Mouse (Mus musculus) liver, embryonic 15.5 days (tissue): Measurements from ENCODE around the gene Pin1rt1. TPM values are rescaled to one million over a fixed set of nuclear protein-coding genes. Genes with fewer than 3 reads are reported as not detected.

ENCODE experiments used
- ATAC-seq: fragments of 200-750 bp; cut with Nextera tagmentation; 2 replicates; pipeline ENCODE4 v1.8.0; 2017; ENCODE audit warnings: moderate number of reproducible peaks, mild to moderate bottlenecking, moderate library complexity; ENCODE audit not compliant: insufficient read depth
- H3K27ac ChIP-seq: fragments of 300-500 bp; sonication (generic); replicated peaks from 2 replicates; pipeline ENCODE4 v1.5.1; 2015; ENCODE audit warnings: mild to moderate bottlenecking, inconsistent platforms
- H3K27me3 ChIP-seq: fragments of 300-500 bp; sonication (generic); 2 replicates; pipeline ENCODE4 v1.6.1; 2015; ENCODE audit warnings: mild to moderate bottlenecking, inconsistent platforms
- H3K36me3 ChIP-seq: fragments of 300-500 bp; sonication (generic); replicated peaks from 2 replicates; pipeline ENCODE4 v1.6.1; 2015; ENCODE audit warnings: moderate library complexity, mild to moderate bottlenecking, inconsistent platforms
- H3K4me1 ChIP-seq: fragments of 300-500 bp; sonication (generic); replicated peaks from 2 replicates; pipeline ENCODE4 v1.6.1; 2015; ENCODE audit warnings: inconsistent platforms
- H3K4me2 ChIP-seq: fragments of 300-500 bp; sonication (generic); 2 replicates; pipeline ENCODE4 v1.6.1; 2015; ENCODE audit warnings: moderate library complexity, mild to moderate bottlenecking, inconsistent platforms
- H3K4me3 ChIP-seq: fragments of 300-500 bp; sonication (generic); replicated peaks from 2 replicates; pipeline ENCODE4 v1.5.1; 2015; ENCODE audit warnings: mild to moderate bottlenecking, inconsistent platforms
- H3K9ac ChIP-seq: fragments of 300-500 bp; sonication (generic); 2 replicates; pipeline ENCODE4 v1.6.1; 2015; ENCODE audit warnings: moderate library complexity, mild to moderate bottlenecking, inconsistent platforms
- H3K9me3 ChIP-seq: fragments of 300-500 bp; sonication (generic); replicated peaks from 2 replicates; pipeline ENCODE4 v1.6.1; 2016; ENCODE audit warnings: inconsistent platforms
- WGBS: fragments of 180-500 bp; shearing (Covaris S2); methylation state at CpG from one replicate; pipeline ENCODE4 v1.1.7; 2015; ENCODE audit warnings: mixed read lengths; ENCODE audit not compliant: insufficient replicate concordance; 5-methylcytosine and 5-hydroxymethylcytosine counted together
- polyA plus RNA-seq: library from polyadenylated mRNA; unstranded; fragments of >200 nt; fragmentation: Nextera tagmentation; extraction: Ambion mirVana; gene quantifications from 2 replicates; pipeline ENCODE4 v1.2.1, GENCODE M21; 2015

Gene Pin1rt1
- polyA plus RNA-seq, 1 experiment from 2014 or later: not detected

GRCm38 (mm10) chr2:104714254-104714691 is 1.9 kb downstream of the Pin1rt1 start:
- Histone ChIP-seq H3K4me3 (no peak overlapping the region), H3K27me3 (peaks cover 46% of the 10 kb centered on the region), H3K27ac (no peak overlapping the region), H3K4me1 (peaks cover 6% of the 10 kb centered on the region; the same call in 1 of the 2 replicates), H3K36me3 (no peaks in the 10 kb centered on the region), H3K9me3 (no peaks in the 10 kb centered on the region), H3K4me2 (no peak overlapping the region), H3K9ac (no peak overlapping the region)
- no peak for ATAC-seq
- 63% methylated on average over 15 of the region's 15 CpGs for WGBS

GRCm38 (mm10) chr2:104712486-104712809 is 3.7 kb downstream of the Pin1rt1 start:
- no peaks in the 10 kb centered on the region for H3K9me3 ChIP-seq
- H3K27ac ChIP-seq: no peak overlapping the region
- H3K4me3 ChIP-seq: peak overlapping the region; percentile 66
- H3K36me3 ChIP-seq: no peaks in the 10 kb centered on the region
- H3K27me3 ChIP-seq: peaks cover 46% of the 10 kb centered on the region
- peak overlapping the region; percentile 74 for H3K4me2 ChIP-seq
- WGBS: 6% methylated on average over 7 of the region's 7 CpGs
- peaks cover 6% of the 10 kb centered on the region; the same call in 1 of the 2 replicates for H3K4me1 ChIP-seq
- ATAC-seq: no peak
- H3K9ac ChIP-seq: peak overlapping the region; percentile 43

GRCm38 (mm10) chr2:104711585-104712485 is 4.3 kb downstream of the Pin1rt1 start, which contains the start of gene Tcp11l1:
Gene Tcp11l1, minus strand, starts transcription at chr2:104712169.
- ATAC-seq: peak; percentile 66
- Histone ChIP-seq H3K4me3 (peak within 1 kb of the TSS; percentile 66), H3K27me3 (peaks cover 46% of the 10 kb centered on the region), H3K4me1 (0 out of 2 replicates have a peak, but pooled peaks cover 6% of the 10 kb centered on the region), H3K27ac (no peak within 1 kb of the TSS), H3K36me3 (no peaks in the 10 kb centered on the region), H3K9me3 (no peaks in the 10 kb centered on the region), H3K9ac (peak within 1 kb of the TSS; percentile 43), H3K4me2 (peak within 1 kb of the TSS; percentile 74)
- under 1% methylated on average over 94 of the region's 99 CpGs for WGBS

GRCm38 (mm10) chr2:104710670-104711370 is 5.4 kb downstream of the Pin1rt1 start:
- H3K27me3 ChIP-seq: peaks cover 46% of the 10 kb centered on the region
- H3K4me2 ChIP-seq: peak overlapping the region; percentile 74
- 15% methylated on average over 6 of the region's 6 CpGs for WGBS
- H3K36me3 ChIP-seq: no peaks in the 10 kb centered on the region
- no peak for ATAC-seq
- no peaks in the 10 kb centered on the region for H3K9me3 ChIP-seq
- no peak overlapping the region for H3K27ac ChIP-seq
- H3K4me3 ChIP-seq: peak overlapping the region; percentile 66; the same call in 1 of the 2 replicates
- 0 out of 2 replicates have a peak, but pooled peaks cover 6% of the 10 kb centered on the region for H3K4me1 ChIP-seq
- H3K9ac ChIP-seq: no peak overlapping the region

GRCm38 (mm10) chr2:104709786-104710337 is 6.3 kb downstream of the Pin1rt1 start:
- Histone ChIP-seq H3K4me3 (no peak overlapping the region), H3K9me3 (no peaks in the 10 kb centered on the region), H3K9ac (no peak overlapping the region), H3K27me3 (peaks cover 46% of the 10 kb centered on the region), H3K27ac (no peak overlapping the region), H3K4me2 (no peak overlapping the region), H3K36me3 (no peaks in the 10 kb centered on the region), H3K4me1 (0 out of 2 replicates have a peak, but pooled peaks cover 6% of the 10 kb centered on the region)
- 44% methylated on average over 6 of the region's 6 CpGs for WGBS
- no peak for ATAC-seq

- no peak overlapping the region for H3K27ac ChIP-seq
- H3K4me2 ChIP-seq: no peak overlapping the region
- ATAC-seq: no peak
- H3K4me3 ChIP-seq: no peak overlapping the region
- H3K36me3 ChIP-seq: no peaks in the 10 kb centered on the region
- H3K4me1 ChIP-seq: no peaks in the 10 kb centered on the region; the same call in 1 of the 2 replicates
- peaks cover under 1% of the 10 kb centered on the region; the same call in 1 of the 2 replicates for H3K27me3 ChIP-seq
- WGBS: 63% methylated on average over 3 of the region's 3 CpGs
- no peaks in the 10 kb centered on the region for H3K9me3 ChIP-seq
- no peak overlapping the region for H3K9ac ChIP-seq
Observed at GRCm38 (mm10) chr2:104704355-104704754, 11.8 kb downstream of the Pin1rt1 start.

GRCm38 (mm10) chr2:104703158-104703557 is 13.0 kb downstream of the Pin1rt1 start:
- no peak overlapping the region for H3K27ac ChIP-seq
- no peak overlapping the region for H3K4me3 ChIP-seq
- no peaks in the 10 kb centered on the region; the same call in 1 of the 2 replicates for H3K4me1 ChIP-seq
- no peaks in the 10 kb centered on the region for H3K9me3 ChIP-seq
- WGBS: 60% methylated on average over 3 of the region's 3 CpGs
- H3K36me3 ChIP-seq: no peaks in the 10 kb centered on the region
- no peak for ATAC-seq
- no peak overlapping the region for H3K9ac ChIP-seq
- no peaks in the 10 kb centered on the region for H3K27me3 ChIP-seq
- H3K4me2 ChIP-seq: no peak overlapping the region

- Histone ChIP-seq H3K36me3 (no peaks in the 10 kb centered on the region), H3K27me3 (no peaks in the 10 kb centered on the region)
- WGBS: 75% methylated on average over 11 of the region's 11 CpGs
Observed at GRCm38 (mm10) chr2:104699659-104700058, 16.5 kb downstream of the Pin1rt1 start.

GRCm38 (mm10) chr2:104692551-104692950 is 23.6 kb downstream of the Pin1rt1 start:
- Histone ChIP-seq H3K4me1 (peaks cover 13% of the 10 kb centered on the region), H3K4me3 (no peak overlapping the region), H3K27me3 (no peaks in the 10 kb centered on the region), H3K9me3 (no peaks in the 10 kb centered on the region), H3K27ac (no peak overlapping the region), H3K36me3 (no peaks in the 10 kb centered on the region), H3K4me2 (no peak overlapping the region), H3K9ac (no peak overlapping the region)
- no peak for ATAC-seq
- WGBS: 42% methylated on average over 2 of the region's 2 CpGs

More at GRCm38 (mm10) chr2:104699659-104700058, 16.5 kb downstream of the Pin1rt1 start:
- no peak overlapping the region for H3K4me2 ChIP-seq
- H3K9me3 ChIP-seq: no peaks in the 10 kb centered on the region
- no peak overlapping the region for H3K9ac ChIP-seq
- H3K27ac ChIP-seq: no peak overlapping the region
- H3K4me3 ChIP-seq: no peak overlapping the region
- no peaks in the 10 kb centered on the region; the same call in 1 of the 2 replicates for H3K4me1 ChIP-seq
- ATAC-seq: no peak

GRCm38 (mm10) chr2:104690720-104691119 is 25.5 kb downstream of the Pin1rt1 start:
- no peak overlapping the region for H3K27ac ChIP-seq
- 33% methylated on average over 4 of the region's 4 CpGs for WGBS
- H3K27me3 ChIP-seq: no peaks in the 10 kb centered on the region
- H3K4me3 ChIP-seq: no peak overlapping the region
- no peak overlapping the region for H3K9ac ChIP-seq
- peaks cover 16% of the 10 kb centered on the region for H3K4me1 ChIP-seq
- no peaks in the 10 kb centered on the region for H3K9me3 ChIP-seq
- no peaks in the 10 kb centered on the region for H3K36me3 ChIP-seq
- ATAC-seq: no peak
- H3K4me2 ChIP-seq: no peak overlapping the region

GRCm38 (mm10) chr2:104688724-104689123 is 27.5 kb downstream of the Pin1rt1 start:
- H3K27ac ChIP-seq: 0 out of 2 replicates have a peak overlapping the region, but pooled peaks have one; percentile 33

More at GRCm38 (mm10) chr2:104688724-104689123, 27.5 kb downstream of the Pin1rt1 start:
- Histone ChIP-seq H3K9ac (no peak overlapping the region), H3K27me3 (no peaks in the 10 kb centered on the region), H3K4me2 (no peak overlapping the region), H3K4me1 (peaks cover 19% of the 10 kb centered on the region), H3K9me3 (no peaks in the 10 kb centered on the region), H3K36me3 (no peaks in the 10 kb centered on the region), H3K4me3 (no peak overlapping the region)
- no peak for ATAC-seq
- 67% methylated on average over 8 of the region's 8 CpGs for WGBS
